Mouse (Mus musculus): ENCODE results near the gene Eps8l3. TPM values are rescaled to one million over a fixed set of nuclear protein-coding genes. Genes with fewer than 3 reads are reported as not detected.

The Eps8l3 gene
- polyA plus RNA-seq (2016; fragmentation: Nextera tagmentation; extraction: Ambion mirVana) = not detected in 2 replicates

- Histone ChIP-seq H3K36me3 (replicated peaks) (no peaks in the 10 kb centered on the region), H3K9me3 (no peaks in the 10 kb centered on the region), H3K27ac (no peak within 1 kb of the TSS), H3K4me3 (replicated peaks) (no peak within 1 kb of the TSS), H3K4me1 (no peaks in the 10 kb centered on the region), H3K27me3 (no peaks in the 10 kb centered on the region), H3K4me2 (no peak within 1 kb of the TSS), H3K9ac (no peak within 1 kb of the TSS)
- 87% methylated on average over 5 of the region's 5 CpGs for WGBS
- ATAC-seq (ENCODE audit: low FRiP score) = no peak
These were observed at the start of gene Eps8l3 for GRCm38 (mm10) chr3:107877005-107877404. Gene Eps8l3 (plus strand): TSS chr3:107877229.

- 91% methylated on average over 10 of the region's 10 CpGs for WGBS
These were observed 49.1 kb upstream of the Eps8l3 start for GRCm38 (mm10) chr3:107827873-107828405.

GRCm38 (mm10) chr3:107828518-107828917 lies 48.5 kb upstream of the Eps8l3 start:
- Histone ChIP-seq H3K9me3 (no peaks in the 10 kb centered on the region), H3K4me3 (replicated peaks) (no peak overlapping the region), H3K27ac (no peak overlapping the region), H3K9ac (no peak overlapping the region), H3K4me1 (peaks cover 17% of the 10 kb centered on the region), H3K4me2 (no peak overlapping the region), H3K36me3 (replicated peaks) (no peaks in the 10 kb centered on the region), H3K27me3 (peaks cover 16% of the 10 kb centered on the region)
- no peak for ATAC-seq (ENCODE audit: low FRiP score)
- WGBS = 70% methylated on average over 5 of the region's 5 CpGs

More at GRCm38 (mm10) chr3:107827873-107828405, 49.1 kb upstream of the Eps8l3 start:
- Histone ChIP-seq H3K9me3 (no peaks in the 10 kb centered on the region), H3K4me3 (replicated peaks) (no peak overlapping the region), H3K36me3 (replicated peaks) (no peaks in the 10 kb centered on the region), H3K9ac (no peak overlapping the region), H3K27me3 (peaks cover 16% of the 10 kb centered on the region), H3K4me1 (peaks cover 11% of the 10 kb centered on the region), H3K4me2 (no peak overlapping the region), H3K27ac (no peak overlapping the region)
- no peak for ATAC-seq (ENCODE audit: low FRiP score)

- H3K9me3 ChIP-seq = no peaks in the 10 kb centered on the region
- WGBS = 79% methylated on average over 4 of the region's 4 CpGs
- no peak overlapping the region for H3K27ac ChIP-seq
- no peak overlapping the region for H3K4me2 ChIP-seq
- ATAC-seq (ENCODE audit: low FRiP score) = no peak
- H3K4me3 ChIP-seq (replicated peaks) = no peak overlapping the region
- H3K27me3 ChIP-seq = peaks cover 16% of the 10 kb centered on the region
- H3K9ac ChIP-seq = no peak overlapping the region
- H3K36me3 ChIP-seq (replicated peaks) = no peaks in the 10 kb centered on the region
- H3K4me1 ChIP-seq = peaks cover 21% of the 10 kb centered on the region
These were observed 48.0 kb upstream of the Eps8l3 start for GRCm38 (mm10) chr3:107828997-107829396.

DNA sequence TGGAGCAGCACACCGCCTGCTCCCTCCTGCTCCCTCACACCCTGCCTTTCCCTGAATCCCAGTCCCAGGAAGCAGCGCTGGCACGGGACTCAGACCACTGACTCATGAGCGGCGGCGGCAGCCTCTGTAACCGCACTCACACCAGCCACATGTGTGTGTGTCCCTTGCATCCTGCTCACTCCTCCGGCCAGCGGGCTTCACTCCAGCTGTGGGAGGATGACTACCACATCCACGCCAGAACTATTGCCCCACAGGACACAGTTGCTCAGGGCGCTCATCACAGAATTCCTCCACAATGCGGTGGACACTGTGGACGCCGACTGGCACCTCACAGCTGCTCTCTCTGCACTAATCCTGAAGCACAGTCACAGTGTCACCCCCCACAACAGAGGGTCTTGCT lies 47.4 kb upstream of the Eps8l3 start:
- H3K4me3 ChIP-seq (replicated peaks) = no peak overlapping the region
- peaks cover 27% of the 10 kb centered on the region for H3K4me1 ChIP-seq
- 79% methylated on average over 14 of the region's 14 CpGs for WGBS
- no peaks in the 10 kb centered on the region for H3K9me3 ChIP-seq
- H3K4me2 ChIP-seq = no peak overlapping the region
- no peaks in the 10 kb centered on the region for H3K36me3 ChIP-seq (replicated peaks)
- H3K9ac ChIP-seq = no peak overlapping the region
- peaks cover 16% of the 10 kb centered on the region for H3K27me3 ChIP-seq
- no peak overlapping the region for H3K27ac ChIP-seq
- no peak for ATAC-seq (ENCODE audit: low FRiP score)

GRCm38 (mm10) chr3:107831875-107832554 lies 45.0 kb upstream of the Eps8l3 start:
- Histone ChIP-seq H3K9ac (0 out of 2 replicates have a peak overlapping the region, but pooled peaks have one; percentile 5), H3K4me3 (replicated peaks) (no peak overlapping the region), H3K9me3 (no peaks in the 10 kb centered on the region), H3K4me1 (peaks cover 30% of the 10 kb centered on the region), H3K36me3 (replicated peaks) (no peaks in the 10 kb centered on the region), H3K27ac (0 out of 2 replicates have a peak overlapping the region, but pooled peaks have one; percentile 31), H3K4me2 (no peak overlapping the region), H3K27me3 (peaks cover 16% of the 10 kb centered on the region)
- no peak for ATAC-seq (ENCODE audit: low FRiP score)
- 74% methylated on average over 10 of the region's 10 CpGs for WGBS

GRCm38 (mm10) chr3:107832645-107833044 lies 44.4 kb upstream of the Eps8l3 start:
- no peak overlapping the region for H3K4me2 ChIP-seq
- peak overlapping the region; percentile 46; the same call in 1 of the 2 replicates for H3K27ac ChIP-seq
- H3K27me3 ChIP-seq = peaks cover 16% of the 10 kb centered on the region
- H3K4me3 ChIP-seq (replicated peaks) = no peak overlapping the region
- 0 out of 2 replicates have a peak overlapping the region, but pooled peaks have one; percentile 5 for H3K9ac ChIP-seq
- peaks cover 30% of the 10 kb centered on the region for H3K4me1 ChIP-seq
- no peaks in the 10 kb centered on the region for H3K9me3 ChIP-seq
- no peaks in the 10 kb centered on the region for H3K36me3 ChIP-seq (replicated peaks)
- WGBS = 59% methylated on average over 5 of the region's 6 CpGs
- ATAC-seq (ENCODE audit: low FRiP score) = no peak

- no peak overlapping the region for H3K4me3 ChIP-seq (replicated peaks)
- no peak overlapping the region for H3K9ac ChIP-seq
- peaks cover 30% of the 10 kb centered on the region for H3K4me1 ChIP-seq
- H3K27me3 ChIP-seq = peaks cover 16% of the 10 kb centered on the region
- 63% methylated on average over 1 of the region's 1 CpGs for WGBS
- ATAC-seq (ENCODE audit: low FRiP score) = no peak
- H3K36me3 ChIP-seq (replicated peaks) = no peaks in the 10 kb centered on the region
- peak overlapping the region; percentile 46; the same call in 1 of the 2 replicates for H3K27ac ChIP-seq
- no peaks in the 10 kb centered on the region for H3K9me3 ChIP-seq
- H3K4me2 ChIP-seq = no peak overlapping the region
These were observed 43.7 kb upstream of the Eps8l3 start for GRCm38 (mm10) chr3:107833370-107833769.

GRCm38 (mm10) chr3:107833872-107834341 lies 43.1 kb upstream of the Eps8l3 start:
- Histone ChIP-seq H3K27me3 (peaks cover 16% of the 10 kb centered on the region), H3K27ac (peak overlapping the region; percentile 75), H3K4me1 (peaks cover 30% of the 10 kb centered on the region), H3K4me2 (no peak overlapping the region), H3K4me3 (replicated peaks) (no peak overlapping the region), H3K36me3 (replicated peaks) (no peaks in the 10 kb centered on the region), H3K9ac (no peak overlapping the region), H3K9me3 (no peaks in the 10 kb centered on the region)
- 4% methylated on average over 4 of the region's 4 CpGs for WGBS
- peak; percentile 94 for ATAC-seq (ENCODE audit: low FRiP score)

GRCm38 (mm10) chr3:107835301-107835700 lies 41.7 kb upstream of the Eps8l3 start:
- Histone ChIP-seq H3K4me1 (peaks cover 30% of the 10 kb centered on the region), H3K36me3 (replicated peaks) (no peaks in the 10 kb centered on the region), H3K4me2 (no peak overlapping the region), H3K9me3 (no peaks in the 10 kb centered on the region), H3K27me3 (peaks cover 13% of the 10 kb centered on the region), H3K27ac (no peak overlapping the region), H3K9ac (no peak overlapping the region), H3K4me3 (replicated peaks) (no peak overlapping the region)
- ATAC-seq (ENCODE audit: low FRiP score) = no peak
- WGBS = 92% methylated on average over 5 of the region's 5 CpGs

GRCm38 (mm10) chr3:107839855-107840254 lies 37.2 kb upstream of the Eps8l3 start:
- Histone ChIP-seq H3K9me3 (no peaks in the 10 kb centered on the region), H3K4me2 (no peak overlapping the region), H3K9ac (no peak overlapping the region), H3K27ac (no peak overlapping the region), H3K4me1 (peaks cover 13% of the 10 kb centered on the region; the same call in 1 of the 2 replicates), H3K27me3 (no peaks in the 10 kb centered on the region), H3K36me3 (replicated peaks) (no peaks in the 10 kb centered on the region), H3K4me3 (replicated peaks) (no peak overlapping the region)
- no peak for ATAC-seq (ENCODE audit: low FRiP score)
- WGBS = 89% methylated on average over 5 of the region's 5 CpGs

GRCm38 (mm10) chr3:107840855-107841254 lies 36.2 kb upstream of the Eps8l3 start:
- H3K9me3 ChIP-seq = no peaks in the 10 kb centered on the region
- no peak overlapping the region for H3K27ac ChIP-seq
- no peaks in the 10 kb centered on the region for H3K36me3 ChIP-seq (replicated peaks)
- 83% methylated on average over 7 of the region's 7 CpGs for WGBS
- peaks cover 13% of the 10 kb centered on the region; the same call in 1 of the 2 replicates for H3K4me1 ChIP-seq
- no peak overlapping the region for H3K9ac ChIP-seq
- no peaks in the 10 kb centered on the region for H3K27me3 ChIP-seq
- no peak for ATAC-seq (ENCODE audit: low FRiP score)
- no peak overlapping the region for H3K4me2 ChIP-seq
- no peak overlapping the region for H3K4me3 ChIP-seq (replicated peaks)

All from forebrain, embryonic 12.5 days (tissue).